Mouse (Mus musculus): ENCODE measurements around the gene Tex21. TPM values are rescaled to one million over a fixed set of nuclear protein-coding genes. Genes with fewer than 3 reads are reported as not detected.
A peak's percentile ranks its signal among the peaks of the same experiment; 100 is the strongest.

The Tex21 gene
- total RNA-seq (2014; rRNA removed) (not detected in 2 replicates), polyA plus RNA-seq (2015; fragmentation: Nextera tagmentation; extraction: Ambion mirVana) (not detected in 2 replicates)

- TF ChIP-seq CTCF (IDR thresholded peaks at IDR 0.05) = no peak
- no peak within 1 kb of the TSS for H3K4me3 ChIP-seq (ENCODE audit: low read depth, low read length)
- H3K9ac ChIP-seq (replicated peaks; ENCODE audit: low read length, poor library complexity, severe bottlenecking) = no peak within 1 kb of the TSS
Measured at GRCm38 (mm10) chr12:76246646-76247045, at the start of gene Tex21. Gene Tex21, minus strand, starts transcription at chr12:76246746.

GRCm38 (mm10) chr12:76293192-76293591, 46.6 kb upstream of the Tex21 start:
- Histone ChIP-seq H3K4me2 (ENCODE audit: low read depth, low read length, poor library complexity, severe bottlenecking) (no peak overlapping the region), H3K9me3 (ENCODE audit: low read length) (no peaks in the 10 kb centered on the region), H3K4me1 (ENCODE audit: insufficient read depth, low read length) (no peaks in the 10 kb centered on the region), H3K9ac (replicated peaks; ENCODE audit: low read length, poor library complexity, severe bottlenecking) (no peak overlapping the region), H3K27ac (ENCODE audit: low read depth, low read length) (no peak overlapping the region), H3K4me3 (ENCODE audit: low read depth, low read length) (no peak overlapping the region), H3K36me3 (ENCODE audit: insufficient read depth, low read length) (peaks cover 30% of the 10 kb centered on the region), H3K27me3 (ENCODE audit: insufficient read depth, low read length) (no peaks in the 10 kb centered on the region)
- TF ChIP-seq CTCF (IDR thresholded peaks at IDR 0.05) = peak; percentile 77
- no peak for ATAC-seq (ENCODE audit: low FRiP score)
- DNase-seq (ENCODE audit: low spot score) = peak; percentile 48
- WGBS = 68% methylated on average over 7 of the region's 7 CpGs

More at GRCm38 (mm10) chr12:76246646-76247045, at the start of gene Tex21:
- no peaks in the 10 kb centered on the region for H3K9me3 ChIP-seq (ENCODE audit: low read length)
- H3K4me2 ChIP-seq (ENCODE audit: low read depth, low read length, poor library complexity, severe bottlenecking) = no peak within 1 kb of the TSS
- no peaks in the 10 kb centered on the region for H3K4me1 ChIP-seq (ENCODE audit: insufficient read depth, low read length)
- H3K36me3 ChIP-seq (ENCODE audit: insufficient read depth, low read length) = no peaks in the 10 kb centered on the region
- ATAC-seq (ENCODE audit: low FRiP score) (no peak), DNase-seq (ENCODE audit: low spot score) (no peak)
- no peaks in the 10 kb centered on the region for H3K27me3 ChIP-seq (ENCODE audit: insufficient read depth, low read length)
- no peak within 1 kb of the TSS for H3K27ac ChIP-seq (ENCODE audit: low read depth, low read length)
- WGBS = 47% methylated on average over 6 of the region's 6 CpGs

DNA sequence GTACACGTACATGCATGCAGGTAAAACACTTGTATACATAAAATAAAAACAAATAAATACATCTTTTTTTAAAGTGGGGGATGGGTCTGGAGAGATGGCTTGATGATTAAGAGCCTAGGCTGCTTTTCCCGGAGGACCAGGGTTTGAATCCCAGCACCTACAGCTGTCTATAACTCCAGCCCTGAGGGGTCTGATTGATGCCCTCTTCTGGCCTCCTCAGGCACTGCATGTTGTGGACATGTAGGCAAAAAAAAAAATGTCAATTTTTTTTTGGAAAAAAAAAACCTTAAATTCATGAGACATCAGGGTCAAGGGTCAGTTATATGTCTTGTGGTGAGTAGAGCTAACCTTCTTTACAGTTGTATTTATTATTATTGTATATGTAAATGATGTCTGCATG, 43.7 kb upstream of the Tex21 start:
- H3K27me3 ChIP-seq (ENCODE audit: insufficient read depth, low read length) = no peaks in the 10 kb centered on the region
- no peak overlapping the region for H3K4me2 ChIP-seq (ENCODE audit: low read depth, low read length, poor library complexity, severe bottlenecking)
- H3K9me3 ChIP-seq (ENCODE audit: low read length) = no peaks in the 10 kb centered on the region
- DNase-seq (ENCODE audit: low spot score) (no peak), ATAC-seq (ENCODE audit: low FRiP score) (no peak)
- H3K9ac ChIP-seq (replicated peaks; ENCODE audit: low read length, poor library complexity, severe bottlenecking) = no peak overlapping the region
- peak; percentile 49 for TF ChIP-seq CTCF (IDR thresholded peaks at IDR 0.05)
- H3K4me3 ChIP-seq (ENCODE audit: low read depth, low read length) = no peak overlapping the region
- peaks cover 26% of the 10 kb centered on the region for H3K36me3 ChIP-seq (ENCODE audit: insufficient read depth, low read length)
- H3K4me1 ChIP-seq (ENCODE audit: insufficient read depth, low read length) = 0 out of 2 replicates have a peak, but pooled peaks cover 3% of the 10 kb centered on the region
- H3K27ac ChIP-seq (ENCODE audit: low read depth, low read length) = no peak overlapping the region
- 95% methylated on average over 2 of the region's 2 CpGs for whole genome bisulfite sequencing

DNA sequence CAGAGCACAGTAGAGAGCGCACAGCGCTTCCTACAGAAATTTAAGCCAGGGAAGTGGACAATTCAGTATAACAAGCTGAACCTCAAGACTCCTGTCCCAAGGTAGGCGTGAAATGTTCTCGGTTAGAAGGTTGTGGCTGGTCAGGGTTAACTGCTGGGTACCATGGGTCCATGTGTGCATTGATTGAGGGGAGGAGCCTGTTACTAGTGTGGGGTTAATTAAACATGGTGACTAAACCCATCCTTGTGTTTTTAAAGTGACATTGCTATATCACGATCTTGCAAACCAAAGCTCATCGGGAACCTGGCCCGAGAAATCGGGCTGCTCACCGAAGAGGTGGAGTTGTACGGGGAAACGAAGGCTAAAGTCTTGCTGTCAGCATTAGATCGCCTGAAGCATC, 42.9 kb upstream of the Tex21 start:
- H3K4me1 ChIP-seq (ENCODE audit: insufficient read depth, low read length) = 0 out of 2 replicates have a peak, but pooled peaks cover 3% of the 10 kb centered on the region
- H3K9ac ChIP-seq (replicated peaks; ENCODE audit: low read length, poor library complexity, severe bottlenecking) = no peak overlapping the region
- no peak overlapping the region for H3K27ac ChIP-seq (ENCODE audit: low read depth, low read length)
- 96% methylated on average over 12 of the region's 12 CpGs for WGBS
- H3K27me3 ChIP-seq (ENCODE audit: insufficient read depth, low read length) = no peaks in the 10 kb centered on the region
- no peak overlapping the region for H3K4me2 ChIP-seq (ENCODE audit: low read depth, low read length, poor library complexity, severe bottlenecking)
- no peak for TF ChIP-seq CTCF (IDR thresholded peaks at IDR 0.05)
- no peak for DNase-seq (ENCODE audit: low spot score)
- no peak overlapping the region for H3K4me3 ChIP-seq (ENCODE audit: low read depth, low read length)
- no peak for ATAC-seq (ENCODE audit: low FRiP score)
- H3K9me3 ChIP-seq (ENCODE audit: low read length) = no peaks in the 10 kb centered on the region
- peaks cover 27% of the 10 kb centered on the region for H3K36me3 ChIP-seq (ENCODE audit: insufficient read depth, low read length)

DNA sequence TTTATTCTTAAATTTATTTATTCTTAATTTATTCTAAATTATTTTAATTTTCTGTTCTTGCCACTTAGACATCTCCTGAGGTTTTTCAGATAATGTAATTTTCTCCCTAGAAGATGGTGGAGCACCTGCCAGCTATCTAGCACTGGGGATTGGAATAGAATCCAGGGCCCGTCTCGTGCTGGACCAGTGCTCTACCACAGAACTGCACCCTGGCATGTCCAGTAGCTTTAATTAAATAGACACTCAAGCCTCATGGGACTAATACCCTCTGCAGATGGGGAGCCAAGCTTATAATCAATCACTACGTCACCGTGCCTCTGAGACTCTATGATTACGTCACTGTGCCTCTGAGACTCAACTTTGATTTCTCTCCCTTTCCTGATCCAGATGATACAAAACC, 41.9 kb upstream of the Tex21 start:
- ATAC-seq (ENCODE audit: low FRiP score) = no peak
- no peak for DNase-seq (ENCODE audit: low spot score)

GRCm38 (mm10) chr12:76287986-76288385, 41.4 kb upstream of the Tex21 start:
- Histone ChIP-seq H3K4me1 (ENCODE audit: insufficient read depth, low read length) (0 out of 2 replicates have a peak, but pooled peaks cover 3% of the 10 kb centered on the region), H3K4me3 (ENCODE audit: low read depth, low read length) (no peak overlapping the region), H3K27ac (ENCODE audit: low read depth, low read length) (peak overlapping the region; percentile 65), H3K9me3 (ENCODE audit: low read length) (no peaks in the 10 kb centered on the region), H3K4me2 (ENCODE audit: low read depth, low read length, poor library complexity, severe bottlenecking) (no peak overlapping the region), H3K27me3 (ENCODE audit: insufficient read depth, low read length) (no peaks in the 10 kb centered on the region), H3K9ac (replicated peaks; ENCODE audit: low read length, poor library complexity, severe bottlenecking) (0 out of 2 replicates have a peak overlapping the region, but pooled peaks have one; percentile 1), H3K36me3 (ENCODE audit: insufficient read depth, low read length) (peaks cover 33% of the 10 kb centered on the region)
- peak; percentile 49 for DNase-seq (ENCODE audit: low spot score)
- no peak for ATAC-seq (ENCODE audit: low FRiP score)
- TF ChIP-seq CTCF (IDR thresholded peaks at IDR 0.05) = no peak
- WGBS = 24% methylated on average over 8 of the region's 8 CpGs

More for the DNA sequence above, 41.9 kb upstream of the Tex21 start:
- H3K4me2 ChIP-seq (ENCODE audit: low read depth, low read length, poor library complexity, severe bottlenecking) = no peak overlapping the region
- H3K4me1 ChIP-seq (ENCODE audit: insufficient read depth, low read length) = 0 out of 2 replicates have a peak, but pooled peaks cover 3% of the 10 kb centered on the region
- 34% methylated on average over 5 of the region's 5 CpGs for WGBS
- no peak overlapping the region for H3K9ac ChIP-seq (replicated peaks; ENCODE audit: low read length, poor library complexity, severe bottlenecking)
- peaks cover 28% of the 10 kb centered on the region for H3K36me3 ChIP-seq (ENCODE audit: insufficient read depth, low read length)
- H3K27ac ChIP-seq (ENCODE audit: low read depth, low read length) = peak overlapping the region; percentile 47; the same call in 1 of the 2 replicates
- no peak overlapping the region for H3K4me3 ChIP-seq (ENCODE audit: low read depth, low read length)
- no peak for TF ChIP-seq CTCF (IDR thresholded peaks at IDR 0.05)
- H3K9me3 ChIP-seq (ENCODE audit: low read length) = no peaks in the 10 kb centered on the region
- no peaks in the 10 kb centered on the region for H3K27me3 ChIP-seq (ENCODE audit: insufficient read depth, low read length)
